ENCODE assay signal across 24 mouse cellular contexts in the genomic region with DNA sequence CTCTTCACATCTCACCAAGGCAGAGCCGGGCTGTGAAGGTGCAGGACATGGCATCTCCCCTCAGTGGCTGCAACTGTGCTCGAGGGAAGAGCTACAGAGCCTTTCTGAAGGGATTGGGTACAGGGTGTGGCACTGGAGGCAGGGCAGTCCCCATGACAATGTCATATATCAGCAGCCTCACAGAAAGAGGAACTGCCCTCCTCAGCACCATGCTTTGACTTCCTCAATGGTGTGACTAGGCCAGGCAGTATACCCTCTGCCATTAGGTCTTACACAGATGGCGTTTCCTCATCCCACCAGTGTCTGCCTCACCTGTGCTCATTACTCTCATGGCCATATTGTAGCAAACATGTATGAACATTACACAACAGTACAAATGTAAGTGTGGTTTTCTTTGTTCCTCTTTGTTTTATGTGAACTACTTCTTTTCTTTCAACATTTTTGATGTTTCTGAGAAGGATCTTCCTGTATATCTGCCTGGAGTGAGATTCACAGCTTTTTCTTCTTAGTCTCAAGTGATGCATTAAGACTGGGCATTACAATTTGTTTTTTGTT. TPM values are rescaled to one million over a fixed set of nuclear protein-coding genes. Genes with fewer than 3 reads are reported as not detected.
DNase-seq lines count a peak whose midpoint lies in the region; ATAC-seq and TF ChIP-seq lines count a peak whose summit lies in the region.
"Not testable (repeated sequence)": the region's sequence is repeated elsewhere in the genome, so short reads cannot be mapped to it uniquely, and the experiment has no call there.
"Had no signal": no experiment of that assay in that cellular context is flagged by ENCODE, and none has a peak within 500 bp of the region (broad histone marks: within the 10 kb centered on the region; RNA-seq: fewer than 3 reads in every experiment).

A gene (minus strand): TSS at position 85 of the 555 bp plus-strand sequence.

- not testable (repeated sequence) for H3K4me2 ChIP-seq in lung, postnatal 0 days (replicated peaks; ENCODE audit: low read depth, low read length)

- H3K9ac ChIP-seq in liver, adult 2 months (ENCODE audit: low read depth, low read length); lung, postnatal 0 days (replicated peaks; ENCODE audit: low read depth): not testable (repeated sequence)

- not testable (repeated sequence) for H3K4me3 ChIP-seq in G1E (ENCODE audit: low read depth, low read length); liver, adult 2 months (ENCODE audit: insufficient read depth, low read depth, low read length); lung, postnatal 0 days (ENCODE audit: low read depth, low read length)

- ATAC-seq in G1E (ENCODE audit: extremely low read depth, insufficient number of reproducible peaks, low FRiP score, poor library complexity, severe bottlenecking): peak; percentile 57
- ATAC-seq in lung, postnatal 0 days: not testable (repeated sequence)
- ATAC-seq in megakaryocyte, adult 5-6 weeks (ENCODE audit: poor library complexity, severe bottlenecking): peak; percentile 98

- WGBS in liver, adult 2 months: 64% methylated on average over 3 of the region's 3 CpGs
- 39% methylated on average over 3 of the region's 3 CpGs for WGBS in lung, postnatal 0 days

- not testable (repeated sequence) for TF ChIP-seq CTCF in G1E (IDR thresholded peaks at IDR 0.05; ENCODE audit: low read depth, low read length); liver, adult 2 months (IDR thresholded peaks at IDR 0.05; ENCODE audit: low read depth, low read length); lung, postnatal 0 days (IDR thresholded peaks at IDR 0.05)

- not testable (repeated sequence) for H3K27me3 ChIP-seq in G1E (ENCODE audit: insufficient read depth, low read length); liver, adult 2 months (ENCODE audit: control insufficient read depth, insufficient read depth, low read length); lung, postnatal 0 days (replicated peaks; ENCODE audit: insufficient read depth, low read length); splenic B cell, adult 2 months (ENCODE audit: control insufficient read depth, insufficient read depth, low read length, poor library complexity, severe bottlenecking)

- peak; percentile 5 for DNase-seq in G1E (ENCODE audit: low spot score)
- DNase-seq in brain, adult 2 months (ENCODE audit: low read depth, low spot score): peak; percentile 0
- DNase-seq in heart, adult 11 months: peak; percentile 96
- peak; percentile 21 for DNase-seq in liver, adult 2 months (ENCODE audit: extremely low read depth, low read depth, low spot score)
- peak; percentile 36 for DNase-seq in lung, postnatal 0 days (ENCODE audit: low spot score)
- peak; percentile 25 for DNase-seq in skeletal muscle tissue, adult 2 months (ENCODE audit: low read depth, low spot score)
- peak; percentile 83 for DNase-seq in splenic B cell, adult 2 months (ENCODE audit: low read depth, low spot score)

- TF ChIP-seq POLR2A in liver, adult 2 months (IDR thresholded peaks at IDR 0.05; ENCODE audit: extremely low read depth, insufficient read depth, low read length): not testable (repeated sequence)

- TF ChIP-seq EP300 in lung, postnatal 0 days (IDR thresholded peaks at IDR 0.05): not testable (repeated sequence)

- not testable (repeated sequence) for H3K4me1 ChIP-seq in G1E (ENCODE audit: insufficient read depth, low read depth, low read length); liver, adult 2 months (ENCODE audit: control insufficient read depth, insufficient read depth, low read length); lung, postnatal 0 days (ENCODE audit: insufficient read depth, low read depth, low read length)

- H3K9me3 ChIP-seq in G1E (replicated peaks); lung, postnatal 0 days (ENCODE audit: low read length): not testable (repeated sequence)

- not testable (repeated sequence) for H3K27ac ChIP-seq in liver, adult 2 months (replicated peaks; ENCODE audit: insufficient read depth, low read depth, low read length); lung, postnatal 0 days (ENCODE audit: low read length)

- H3K36me3 ChIP-seq in G1E (replicated peaks); liver, adult 2 months (ENCODE audit: control insufficient read depth, insufficient read depth, low read length); lung, postnatal 0 days (ENCODE audit: insufficient read depth, low read length); splenic B cell, adult 2 months (ENCODE audit: control insufficient read depth, insufficient read depth, low read length, poor library complexity, severe bottlenecking): not testable (repeated sequence)

- H3K79me2 ChIP-seq in liver, adult 2 months (ENCODE audit: control insufficient read depth, insufficient read depth, low read length): not testable (repeated sequence)

RNA-seq across cellular contexts. Expression of the gene that starts here (rescaled TPM):
- total RNA-seq in G1E (2014; fragmentation: Nextera tagmentation): 0.53 and 1.2 TPM in 2 replicates
- total RNA-seq in G1E (2017): 4.8 and 4.9 TPM in 2 replicates
- not detected in 2 replicates for polyA plus RNA-seq in G1E (2012)
- 0.09 and 0.13 TPM in 2 replicates for total RNA-seq in liver, adult 2 months (2014; rRNA removed)
- polyA plus RNA-seq in liver, adult 2 months (2012; rRNA removed): 0.07 TPM in 1 of 2 replicates, not detected in the other
- 1.3 and 1.6 TPM in 2 replicates for polyA plus RNA-seq in lung, postnatal 0 days (2015; fragmentation: Nextera tagmentation; extraction: Ambion mirVana)
- total RNA-seq in megakaryocyte, adult 5-6 weeks (2015): 112 and 120 TPM in 2 replicates
- total RNA-seq in megakaryocyte, adult 5-6 weeks (2017): 89.0 and 89.6 TPM in 2 replicates
- total RNA-seq: gastrocnemius, adult 8-10 months; layer of hippocampus, adult 8-10 months; layer of hippocampus, postnatal 25 days; left cerebral cortex, adult 8-10 months; left cerebral cortex, postnatal 36 days; megakaryocyte-erythroid progenitor cell, adult 5-6 weeks had no signal
- polyA plus RNA-seq: cortical plate, adult 2 months; erythroblast, embryonic 14.5 days; forebrain, embryonic 11.5 days; forebrain, embryonic 16.5 days; heart, embryonic 10.5 days; heart, embryonic 15.5 days; hindbrain, embryonic 13.5 days; limb, embryonic 13.5 days; midbrain, embryonic 13.5 days; neural tube, embryonic 15.5 days had no signal

Comparison
In these comparisons a context has a peak if more than half of its experiments do, and no peak if none do; other contexts are left out.
1. RNA of the gene that starts here (total RNA-seq): 89.0 to 120 TPM in megakaryocyte, adult 5-6 weeks; 0.53 to 4.9 TPM in G1E and 0.09 to 0.13 TPM in liver, adult 2 months; every median in the first group is over 10 times any median in the second.
2. Peak in DNase-seq in liver, adult 2 months; RNA of the gene not detected or under 1 TPM.
3. DNase-seq: peak in every context shown above with its lines; median percentile 96 in heart, adult 11 months; 83 in splenic B cell, adult 2 months; 36 in lung, postnatal 0 days; 25 in skeletal muscle tissue, adult 2 months; 21 in liver, adult 2 months; 5 in G1E; 0 in brain, adult 2 months.